Mouse (Mus musculus) cortical plate, adult 2 months (tissue): ENCODE measurements around the gene Pex14.

ENCODE experiments used
- CTCF ChIP-seq: fragments of 200-500 bp; IDR thresholded peaks from 2 replicates; pipeline ENCODE4 v1.5.1; 2011; ENCODE audit warnings: mild to moderate bottlenecking, control low read depth, low read length; ENCODE audit not compliant: insufficient read depth; ENCODE audit errors: extremely low read depth
- POLR2A ChIP-seq: fragments of 200-500 bp; IDR thresholded peaks from 2 replicates; pipeline ENCODE4 v1.6.1; 2011; ENCODE audit warnings: mild to moderate bottlenecking, low read length, control low read depth; ENCODE audit not compliant: insufficient read depth; ENCODE audit errors: extremely low read depth

- TF ChIP-seq CTCF (no peak), POLR2A (no peak)
Observed at GRCm38 (mm10) chr4:149079629-149080028, 20.0 kb downstream of the Pex14 start.
